Mouse (Mus musculus): ENCODE measurements at regions not wholly inside any gene's neighbourhood (a gene's known extent, or its start where the extent isn't known, plus 50 kb on each side); places are given as distances from the start of the nearest gene placed in this dataset.

DNA sequence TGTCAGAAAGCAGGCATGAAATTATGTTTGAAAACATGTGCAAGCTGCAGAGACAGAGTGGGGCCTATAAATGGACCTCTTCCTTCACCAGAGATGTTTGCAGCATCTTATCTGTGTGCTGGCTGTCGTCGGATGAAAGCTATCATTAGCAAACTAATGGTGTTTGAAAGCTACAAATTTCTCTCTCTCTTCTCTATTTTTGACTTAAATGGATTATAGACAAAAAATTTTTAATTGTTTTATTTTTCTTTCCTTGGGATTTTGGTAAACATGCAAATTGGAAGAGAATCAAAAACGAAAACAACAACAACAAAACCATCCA lies 236.9 kb upstream of the Npvf start:
- no peak for TF ChIP-seq CTCF (IDR thresholded peaks at IDR 0.05; ENCODE audit: extremely low read depth, insufficient read length, insufficient replicate concordance, low read depth, low read length)
- TF ChIP-seq POLR2A (IDR thresholded peaks at IDR 0.05; ENCODE audit: low read depth, low read length): no peak

Data from small intestine, adult 2 months (tissue).